Comparison of ENCODE assay signal across 8 mouse cellular contexts in genomic region chr11:100319492-100320171, GRCm38 (mm10). TPM values are rescaled to one million over a fixed set of nuclear protein-coding genes. Genes with fewer than 3 reads are reported as not detected.
DNase-seq lines count a peak whose midpoint lies in the region; ATAC-seq lines count a peak whose summit lies in the region.

Gene Eif1, plus strand, starts transcription at chr11:100319885.

- peak within 1 kb of the TSS; percentile 99 for H3K9ac ChIP-seq in hindbrain, embryonic 15.5 days

- under 1% methylated on average over 52 of the region's 58 CpGs for WGBS in hindbrain, embryonic 15.5 days

- H3K27me3 ChIP-seq in hindbrain, embryonic 15.5 days: no peaks in the 10 kb centered on the region

- H3K27ac ChIP-seq in hindbrain, embryonic 15.5 days (replicated peaks): peak within 1 kb of the TSS; percentile 100

- H3K4me2 ChIP-seq in hindbrain, embryonic 15.5 days: peak within 1 kb of the TSS; percentile 79

- peak within 1 kb of the TSS; percentile 90 for H3K4me3 ChIP-seq in hindbrain, embryonic 15.5 days

- H3K4me1 ChIP-seq in hindbrain, embryonic 15.5 days (replicated peaks): peaks cover 19% of the 10 kb centered on the region

- DNase-seq in T-cell, adult 2 months (ENCODE audit: low spot score): peak; percentile 100
- DNase-seq in cerebellum, postnatal 36 days: peak; percentile 100
- DNase-seq in frontal cortex, postnatal 36 days (ENCODE audit: low spot score in 2 of 2): peak; percentile 99 to 100
- DNase-seq in left cerebral cortex, adult 11 months (ENCODE audit: low spot score): peak; percentile 99
- DNase-seq in lung, postnatal 4 days: peak; percentile 100
- DNase-seq in retina, postnatal 7 days (ENCODE audit: low read depth, low spot score): peak; percentile 100
- DNase-seq in urinary bladder, adult 2 months (ENCODE audit: low spot score): peak; percentile 98

- no peaks in the 10 kb centered on the region for H3K9me3 ChIP-seq in hindbrain, embryonic 15.5 days

- H3K36me3 ChIP-seq in hindbrain, embryonic 15.5 days: peaks cover 19% of the 10 kb centered on the region

- ATAC-seq in hindbrain, embryonic 15.5 days (ENCODE audit: low FRiP score, low read depth): peak; percentile 91

RNA-seq across cellular contexts. Expression of gene Eif1, which starts in this region (rescaled TPM):
- polyA plus RNA-seq in hindbrain, embryonic 15.5 days (2015; fragmentation: Nextera tagmentation; extraction: Ambion mirVana): 1,215 and 1,231 TPM in 2 replicates
- 510 and 627 TPM in 2 replicates for polyA plus RNA-seq in urinary bladder, adult 2 months (2012; rRNA removed)

Comparison
In these comparisons a context has a peak if more than half of its experiments do, and no peak if none do; other contexts are left out.
1. Peak in every context shown above with its lines: DNase-seq, ATAC-seq, H3K4me3 ChIP-seq and H3K27ac ChIP-seq.